Mouse (Mus musculus) C2C12 (cell line): Measurements from ENCODE around the gene Slc9a5. TPM values are rescaled to one million over a fixed set of nuclear protein-coding genes. Genes with fewer than 3 reads are reported as not detected.

ENCODE experiments used
- H3K27me3 ChIP-seq: one replicate; pipeline ENCODE4 v1.6.1; 2011; ENCODE audit not compliant: control insufficient read depth, insufficient read depth, insufficient read length
- H3K36me3 ChIP-seq: one replicate; pipeline ENCODE4 v1.6.1; 2011; ENCODE audit not compliant: control insufficient read depth, insufficient read depth
- H3K4me3 ChIP-seq: one replicate; pipeline ENCODE4 v1.5.1; 2011; ENCODE audit warnings: mild to moderate bottlenecking, control low read depth; ENCODE audit not compliant: poor library complexity, insufficient read depth, severe bottlenecking
- H3K79me2 ChIP-seq: one replicate; pipeline ENCODE4 v1.6.1; 2011; ENCODE audit not compliant: control insufficient read depth, insufficient read depth
- H3K79me3 ChIP-seq: one replicate; pipeline ENCODE4 v1.6.1; 2011; ENCODE audit warnings: low read depth, control low read depth
- H3ac ChIP-seq: one replicate; pipeline ENCODE3; 2011; ENCODE audit warnings: low read depth; ENCODE audit not compliant: control insufficient read depth, insufficient read length
- CEBPB ChIP-seq: IDR thresholded peaks from one replicate; pipeline ENCODE4 v1.6.1; 2011; ENCODE audit warnings: low read depth, mild to moderate bottlenecking, control low read depth, moderate library complexity
- CTCF ChIP-seq: IDR thresholded peaks from one replicate; pipeline ENCODE4 v1.5.1; 2011; ENCODE audit not compliant: control insufficient read depth, insufficient read depth, insufficient read length
- FOSL1 ChIP-seq: IDR thresholded peaks from one replicate; pipeline ENCODE4 v1.8.0; 2011; ENCODE audit warnings: mild to moderate bottlenecking, low read length; ENCODE audit not compliant: poor library complexity, insufficient read depth, severe bottlenecking
- MAX ChIP-seq: IDR thresholded peaks from one replicate; pipeline ENCODE4 v1.6.1; 2011; ENCODE audit warnings: mild to moderate bottlenecking, control low read depth
- MYOD1 ChIP-seq: IDR thresholded peaks from one replicate; pipeline ENCODE4 v1.6.1; 2011; ENCODE audit warnings: low read depth; ENCODE audit not compliant: control insufficient read depth, insufficient read length
- MYOG ChIP-seq: IDR thresholded peaks from one replicate; pipeline ENCODE4 v1.6.1; 2011; ENCODE audit not compliant: control insufficient read depth, insufficient read length; ENCODE audit errors: extremely low read depth
- USF1 ChIP-seq: IDR thresholded peaks from one replicate; pipeline ENCODE4 v1.6.1; 2011; ENCODE audit warnings: low read depth, mild to moderate bottlenecking, control low read depth, moderate library complexity
- polyA plus RNA-seq: library from polyadenylated mRNA; unstranded; fragments of >200 nt; fragmentation: generic; extraction: Trizol; gene quantifications from one replicate; pipeline ENCODE4 v1.2.1, GENCODE M21; 2012; ENCODE audit warnings: missing spikeins

Slc9a5 gene
- polyA plus RNA-seq, 1 experiment = 6.6 TPM

DNA sequence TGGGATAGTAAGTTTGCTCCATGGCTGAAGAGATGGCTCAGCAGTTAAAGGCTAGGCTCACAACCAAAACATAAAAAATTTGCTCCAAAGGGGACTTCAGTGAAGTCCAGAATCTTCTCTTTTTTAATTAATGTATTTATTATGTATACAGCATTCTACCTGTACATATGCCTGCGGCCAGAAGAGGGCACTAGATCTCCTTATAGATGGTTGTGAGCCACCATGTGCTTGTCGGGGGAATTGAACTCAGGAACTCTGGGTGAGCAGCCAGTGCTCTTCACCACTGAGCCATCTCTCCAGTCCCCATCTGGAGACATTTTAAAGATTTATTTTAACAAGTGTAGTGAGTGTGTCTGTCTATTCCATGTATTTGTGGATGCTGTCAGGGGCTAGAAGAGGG lies 18.5 kb downstream of the Slc9a5 start:
- H3K36me3 ChIP-seq = peaks cover 78% of the 10 kb centered on the region
- H3K4me3 ChIP-seq = no peak overlapping the region
- no peaks in the 10 kb centered on the region for H3K27me3 ChIP-seq
- TF ChIP-seq MAX (no peak), FOSL1 (no peak), MYOD1 (no peak), MYOG (no peak), CTCF (no peak), USF1 (no peak), CEBPB (no peak)
- H3K79me2 ChIP-seq = no peaks in the 10 kb centered on the region
- no peaks in the 10 kb centered on the region for H3K79me3 ChIP-seq
- H3ac ChIP-seq = no peak overlapping the region

DNA sequence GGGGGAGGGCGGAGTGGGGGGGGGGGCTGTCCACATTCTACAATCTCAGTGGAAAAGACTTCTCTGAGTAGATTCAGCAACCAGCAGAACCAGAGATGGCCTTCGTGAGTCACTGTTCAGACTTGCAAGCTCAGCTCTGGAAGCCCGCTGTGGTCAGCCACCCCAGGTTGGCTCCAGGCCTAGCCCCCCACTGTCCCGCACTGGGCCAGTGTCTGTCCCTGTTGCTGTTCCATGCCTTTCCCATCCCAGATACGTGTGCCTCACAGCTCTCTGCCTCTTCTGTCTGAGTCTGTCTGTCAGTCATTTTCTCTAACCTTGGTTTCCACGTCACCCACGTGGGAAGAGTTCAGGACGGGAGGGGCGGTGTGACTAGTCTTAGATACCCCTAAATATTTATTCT lies 23.8 kb downstream of the Slc9a5 start:
- TF ChIP-seq MAX = peak; percentile 46
- TF ChIP-seq CTCF = no peak
- peaks cover 42% of the 10 kb centered on the region for H3K36me3 ChIP-seq
- H3K27me3 ChIP-seq = no peaks in the 10 kb centered on the region
- no peaks in the 10 kb centered on the region for H3K79me3 ChIP-seq
- H3K4me3 ChIP-seq = no peak overlapping the region
- H3K79me2 ChIP-seq = no peaks in the 10 kb centered on the region
- H3ac ChIP-seq = peak overlapping the region; percentile 47

DNA sequence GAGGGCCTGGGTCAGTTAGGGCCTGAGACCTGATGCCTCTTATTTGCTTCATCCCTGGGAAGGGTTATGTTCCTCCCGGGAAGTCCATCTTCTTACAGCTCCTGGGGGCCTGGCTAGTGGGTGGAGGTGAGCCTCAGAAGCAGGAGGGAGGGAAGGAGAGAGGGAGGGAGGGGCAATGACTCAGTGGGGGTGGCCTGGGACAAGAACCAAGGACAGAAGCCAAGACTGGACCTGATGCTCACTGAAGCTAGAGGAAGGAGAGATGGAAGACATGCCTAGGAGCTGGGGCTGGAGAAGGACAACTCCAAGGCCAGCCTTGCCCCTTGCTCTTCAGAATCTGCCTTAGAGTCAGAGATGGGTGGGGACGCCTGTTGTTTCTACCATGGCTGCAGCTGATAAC lies 24.4 kb downstream of the Slc9a5 start, which contains the start of gene Plekhg4:
Plekhg4 (plus strand) TSS at position 243 of the 400 bp plus-strand sequence.
- Histone ChIP-seq H3K4me3 (no peak within 1 kb of the TSS), H3K27me3 (no peaks in the 10 kb centered on the region)
- TF ChIP-seq MYOD1 (no peak), CTCF (no peak), MYOG (no peak), MAX (no peak), FOSL1 (no peak), CEBPB (no peak), USF1 (no peak)

DNA sequence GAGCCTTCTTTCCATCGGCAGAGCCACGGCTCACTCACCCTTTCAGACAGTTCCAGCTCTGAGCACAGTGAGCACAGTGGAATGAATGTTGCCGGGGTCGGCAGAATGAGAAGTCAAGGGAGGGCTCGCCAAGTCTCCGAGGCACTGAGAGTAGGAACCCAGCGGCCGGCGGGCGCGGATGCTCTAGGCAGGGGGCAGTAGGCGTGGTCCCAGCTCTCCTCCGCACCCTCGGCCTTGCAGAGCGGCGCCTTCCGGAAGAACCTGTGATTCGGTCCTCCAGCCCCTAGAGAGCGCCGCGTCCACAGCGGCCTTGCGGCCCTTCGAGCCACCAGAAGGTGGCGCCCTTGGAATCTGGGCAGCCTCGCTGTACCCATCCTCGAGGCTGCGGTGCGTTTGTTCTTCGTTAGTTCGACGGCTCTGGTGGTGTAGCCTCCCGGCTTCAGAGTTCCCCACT lies 25.9 kb downstream of the Slc9a5 start:
- no peaks in the 10 kb centered on the region for H3K79me3 ChIP-seq
- no peak overlapping the region for H3ac ChIP-seq
- no peak overlapping the region for H3K4me3 ChIP-seq
- TF ChIP-seq FOSL1 (no peak), USF1 (no peak), CEBPB (no peak), MYOD1 (no peak), CTCF (peak; percentile 25)
- no peaks in the 10 kb centered on the region for H3K27me3 ChIP-seq
- H3K36me3 ChIP-seq = peaks cover 33% of the 10 kb centered on the region
- no peaks in the 10 kb centered on the region for H3K79me2 ChIP-seq

More for the DNA sequence above, 24.4 kb downstream of the Slc9a5 start, which contains the start of gene Plekhg4:
- Histone ChIP-seq H3K79me2 (no peaks in the 10 kb centered on the region), H3K79me3 (no peaks in the 10 kb centered on the region), H3K36me3 (peaks cover 36% of the 10 kb centered on the region), H3ac (peak within 1 kb of the TSS; percentile 47)

DNA sequence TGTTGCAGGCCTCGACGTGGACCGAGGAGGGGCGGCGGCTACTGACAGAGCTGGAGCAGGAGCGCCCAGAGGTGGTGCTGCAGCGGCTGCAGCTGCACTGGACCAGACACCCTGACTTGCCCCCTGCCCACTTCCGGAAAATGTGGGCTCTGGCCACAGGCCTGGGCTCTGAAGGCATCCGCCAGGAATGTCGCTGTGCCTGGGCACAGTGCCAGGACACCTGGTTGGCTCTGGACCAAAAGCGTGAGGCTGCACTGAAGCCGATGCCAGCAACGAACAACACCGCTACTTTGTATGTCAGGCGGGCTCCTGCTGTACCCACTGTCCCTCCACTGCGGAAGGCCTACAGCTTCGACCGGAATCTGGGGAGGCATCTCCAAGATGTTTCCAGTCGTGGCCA lies 30.0 kb downstream of the Slc9a5 start:
- H3K36me3 ChIP-seq = peaks cover 23% of the 10 kb centered on the region
- TF ChIP-seq FOSL1 = no peak
- no peak for TF ChIP-seq MAX
- no peak for TF ChIP-seq CTCF
- TF ChIP-seq CEBPB = no peak
- no peak for TF ChIP-seq USF1
- no peak for TF ChIP-seq MYOG
- H3ac ChIP-seq = no peak overlapping the region
- H3K27me3 ChIP-seq = no peaks in the 10 kb centered on the region
- no peaks in the 10 kb centered on the region for H3K79me2 ChIP-seq
- H3K4me3 ChIP-seq = no peak overlapping the region
- H3K79me3 ChIP-seq = no peaks in the 10 kb centered on the region

DNA sequence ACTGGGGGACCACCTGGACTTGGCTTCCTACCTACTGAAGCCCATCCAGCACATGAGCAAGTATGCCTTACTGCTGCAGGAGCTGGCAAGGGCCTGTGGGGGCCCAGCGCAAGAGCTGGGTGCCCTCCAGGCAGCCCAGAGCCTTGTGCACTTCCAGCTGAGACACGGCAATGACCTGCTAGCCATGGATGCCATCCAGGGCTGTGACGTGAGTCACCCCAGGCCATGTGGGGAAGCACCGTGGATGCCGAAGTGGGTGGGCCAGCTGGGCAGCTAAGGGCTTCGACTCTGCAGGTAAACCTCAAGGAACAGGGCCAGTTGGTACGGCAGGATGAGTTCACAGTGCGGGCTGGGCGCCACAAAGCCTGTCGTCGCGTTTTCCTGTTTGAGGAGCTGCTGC lies 31.7 kb downstream of the Slc9a5 start:
- Histone ChIP-seq H3ac (no peak overlapping the region), H3K4me3 (no peak overlapping the region), H3K79me3 (no peaks in the 10 kb centered on the region), H3K27me3 (no peaks in the 10 kb centered on the region), H3K36me3 (peaks cover 26% of the 10 kb centered on the region), H3K79me2 (no peaks in the 10 kb centered on the region)
- no peak for TF ChIP-seq MYOD1
- TF ChIP-seq FOSL1 = no peak
- no peak for TF ChIP-seq CTCF
- TF ChIP-seq MYOG = no peak
- no peak for TF ChIP-seq MAX
- TF ChIP-seq USF1 = no peak
- no peak for TF ChIP-seq CEBPB
